Mouse (Mus musculus) fat pad, adult 2 months (tissue): ENCODE results near the gene Zfp386.

Source experiments
- DNase-seq: peaks from one replicate; pipeline ENCODE4 v3.0.0-alpha.2; 2011; ENCODE audit warnings: low read depth, low spot score; ENCODE audit errors: extremely low read depth

The Zfp386 gene

DNA sequence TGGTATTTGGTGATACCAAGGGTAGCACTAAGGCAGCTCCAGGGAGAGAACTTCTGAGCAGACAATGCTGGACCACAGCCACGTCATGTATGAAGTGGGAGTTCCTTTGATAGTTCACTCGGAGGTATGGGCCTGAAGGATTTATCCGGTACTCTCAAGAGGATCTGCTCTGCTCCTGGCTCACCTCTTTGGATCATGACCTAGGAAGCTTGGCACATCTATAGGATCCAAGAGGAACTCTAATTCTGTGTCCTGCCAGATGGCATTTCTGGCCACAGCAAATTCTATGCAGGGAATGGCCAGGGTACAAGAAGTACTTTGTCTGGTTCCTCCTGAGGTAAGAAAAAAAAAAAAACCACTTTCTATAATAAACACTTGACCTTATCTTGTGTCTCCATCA is 42.3 kb downstream of the Zfp386 start:
- no peak for DNase-seq

DNA sequence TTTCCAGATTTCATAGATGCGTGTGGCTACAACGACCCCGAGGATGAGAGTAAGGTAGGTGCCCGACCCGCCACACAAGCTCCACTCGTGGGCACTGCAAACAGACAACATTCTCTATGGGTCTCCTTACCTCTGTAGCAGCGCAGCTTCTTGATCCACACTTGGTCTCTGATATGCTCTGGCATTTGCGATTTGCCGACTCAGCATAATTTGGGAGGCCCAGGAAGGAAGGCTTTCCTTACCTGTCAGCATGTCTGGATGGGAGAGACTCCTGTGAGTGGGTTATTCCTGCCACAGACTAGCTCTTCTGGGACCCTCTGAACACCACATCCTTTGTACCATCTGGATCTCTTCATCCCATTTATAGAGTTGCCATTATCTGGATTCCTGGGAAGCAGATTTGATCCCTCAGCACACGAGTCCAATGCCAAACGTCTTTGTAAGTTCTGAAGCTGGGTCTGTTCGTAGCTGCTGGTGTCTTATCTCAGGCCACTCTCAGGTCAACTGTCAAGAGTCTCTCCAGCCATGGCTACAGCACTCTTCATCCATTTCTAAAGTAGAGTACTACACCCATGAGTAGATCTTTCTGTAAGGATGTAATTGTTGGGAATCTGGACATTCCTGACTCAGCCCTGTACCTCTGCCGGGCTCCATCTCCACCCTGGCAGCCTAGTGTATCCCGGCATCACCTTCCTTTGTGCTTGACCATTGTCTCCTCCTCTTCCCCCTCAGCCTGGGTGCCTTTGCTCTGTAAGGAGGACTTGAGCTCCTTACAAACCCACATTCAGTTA is 47.4 kb downstream of the Zfp386 start:
- DNase-seq, result no peak

DNA sequence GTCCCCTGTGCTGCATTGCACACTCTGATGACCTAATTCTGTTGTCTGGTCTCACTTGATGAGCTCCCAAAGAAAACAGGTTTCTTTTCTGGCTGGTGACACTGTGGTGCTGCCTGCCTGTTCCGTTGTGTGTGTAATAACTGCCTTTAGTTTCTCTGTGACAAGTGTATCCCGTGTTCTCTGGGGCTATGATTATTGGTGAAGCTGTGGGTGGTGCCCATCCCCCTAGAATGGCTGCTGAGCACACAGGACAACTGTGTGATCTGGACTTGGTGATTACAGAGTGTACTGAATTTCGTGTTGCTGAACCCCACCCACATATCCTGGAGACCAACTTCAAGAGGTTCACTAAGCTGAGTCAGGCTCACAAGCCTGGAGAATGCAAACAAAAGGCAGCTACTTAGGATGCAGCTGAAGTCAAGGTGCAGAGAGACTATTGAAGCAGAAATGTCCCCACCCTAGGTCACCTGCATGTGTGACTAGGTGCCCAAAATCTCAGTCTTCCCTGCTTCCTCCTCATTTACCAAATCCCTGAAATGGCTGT is 48.9 kb downstream of the Zfp386 start:
- DNase-seq, result no peak

DNA sequence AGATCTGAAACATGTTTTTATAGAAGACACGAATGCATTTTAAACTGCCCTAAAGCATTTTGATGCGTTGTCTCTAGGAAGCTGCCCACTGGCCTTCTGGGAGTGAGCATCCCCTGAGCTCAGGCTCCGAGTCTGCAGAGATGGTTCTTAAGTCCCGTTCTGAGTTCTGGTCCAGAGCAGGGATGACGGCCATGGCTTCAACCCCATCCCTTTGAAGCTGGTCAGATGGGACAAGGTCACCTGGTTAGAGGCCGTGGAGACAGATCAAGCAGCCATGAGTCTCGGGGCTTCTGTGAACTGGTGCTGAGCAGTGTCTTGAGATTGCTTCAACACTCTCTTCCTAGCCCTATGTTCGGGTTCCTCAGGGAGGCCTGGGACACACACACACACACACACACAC is 49.6 kb downstream of the Zfp386 start:
- DNase-seq, result no peak

DNA sequence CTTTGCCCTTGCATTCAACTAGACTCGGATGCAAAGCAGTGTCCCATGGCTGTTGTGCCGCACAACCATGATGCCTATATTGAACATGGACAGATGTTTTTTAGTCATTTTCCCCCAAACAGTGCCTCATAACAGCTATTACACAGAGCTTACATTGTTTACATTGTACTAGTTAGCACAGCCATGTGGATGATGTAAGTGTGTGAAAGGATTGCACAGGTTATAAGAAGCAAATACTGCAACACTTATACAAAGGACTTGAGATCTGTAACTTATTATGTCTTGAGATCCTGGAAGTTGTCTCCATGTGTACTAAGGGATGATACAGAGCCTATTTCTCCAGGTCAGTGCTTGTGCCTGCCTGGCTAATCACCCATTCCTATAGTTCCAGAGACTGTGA is 54.4 kb downstream of the Zfp386 start:
- DNase-seq, result no peak

DNA sequence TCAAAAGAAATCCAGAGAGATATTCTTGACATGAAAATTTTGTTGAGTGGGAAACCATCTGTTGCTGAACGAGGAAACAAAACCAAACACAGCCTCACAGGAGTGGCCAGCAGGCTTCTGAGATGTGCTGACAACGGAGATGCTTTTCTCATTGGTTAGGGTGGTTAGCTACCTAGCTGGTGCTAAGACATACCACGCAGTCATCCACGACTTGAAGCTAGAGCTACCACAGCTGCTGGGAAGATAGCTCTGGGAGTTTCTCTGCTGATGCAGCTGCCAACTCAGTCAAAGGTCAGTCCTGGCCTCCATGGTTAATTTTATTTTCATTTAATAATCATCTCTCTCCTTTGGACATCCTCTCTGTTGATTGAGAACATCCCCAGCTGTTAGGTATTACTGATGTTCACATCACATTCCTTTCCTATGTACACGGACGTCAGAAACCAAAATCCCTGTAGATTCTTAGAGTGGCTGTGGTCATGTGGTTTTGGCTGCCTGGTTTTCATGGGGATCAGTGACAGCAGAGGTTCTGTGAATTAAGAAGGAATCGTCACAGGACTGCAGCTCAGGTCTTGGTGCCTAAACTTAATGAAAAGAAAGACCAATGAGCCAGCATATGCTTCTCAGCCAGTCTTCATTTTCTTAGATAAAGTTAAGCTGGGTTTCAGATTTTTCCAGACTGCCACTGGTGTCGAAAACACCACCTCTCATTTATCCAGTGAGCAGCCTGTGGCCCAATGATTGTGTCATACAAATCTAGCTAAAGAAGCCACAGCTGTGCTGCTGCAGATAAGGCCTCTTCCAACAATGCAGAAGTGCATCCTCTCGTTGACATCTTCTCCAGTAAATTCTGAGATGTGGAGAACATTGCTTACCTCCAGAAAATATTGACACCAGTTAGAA is 62.2 kb downstream of the Zfp386 start:
- no peak for DNase-seq

DNA sequence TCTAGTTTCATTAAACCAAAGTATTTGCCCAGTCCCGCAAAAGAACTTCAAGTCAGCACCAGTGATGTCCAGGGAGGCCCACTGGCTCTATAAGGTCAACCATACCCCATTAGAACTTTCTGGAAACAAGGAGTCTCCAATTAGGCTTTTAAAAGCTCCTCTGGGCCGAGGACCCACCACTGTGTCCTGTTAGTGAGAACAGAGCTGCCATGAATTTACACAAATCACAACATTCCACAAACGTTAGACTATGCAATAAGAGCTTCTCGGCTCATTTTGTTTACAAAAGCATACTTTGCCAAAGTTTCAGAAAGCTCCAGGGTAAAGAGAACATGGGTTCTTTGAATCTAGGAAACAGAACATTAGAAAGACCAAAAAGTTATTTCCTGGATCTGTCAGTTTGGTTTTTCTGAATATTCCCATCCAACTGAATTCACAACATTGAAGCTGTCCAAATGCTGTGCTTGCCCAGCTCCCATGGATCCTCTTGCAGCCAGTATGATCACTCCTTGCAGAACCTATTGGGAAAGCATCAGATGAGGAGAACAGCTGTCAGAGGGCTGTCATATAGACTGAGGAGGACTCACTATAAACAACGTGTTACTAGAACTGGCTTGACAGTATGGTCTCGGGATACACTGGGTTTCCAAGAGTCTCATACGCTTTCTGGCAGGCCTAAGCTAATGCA is 63.6 kb downstream of the Zfp386 start:
- DNase-seq, result no peak
